Mouse (Mus musculus) brain, embryonic 14.5 days (tissue): ENCODE results near the gene Zfp790.

ENCODE experiments used
- CTCF ChIP-seq: fragments of 200-500 bp; IDR thresholded peaks from 2 replicates; pipeline ENCODE4 v1.5.1; 2012; ENCODE audit warnings: inconsistent platforms, mild to moderate bottlenecking, moderate library complexity, borderline replicate concordance; ENCODE audit not compliant: insufficient read depth, insufficient read length; ENCODE audit errors: extremely low read depth
- POLR2A ChIP-seq: fragments of 200-500 bp; IDR thresholded peaks from 2 replicates; pipeline ENCODE4 v1.6.1; 2012; ENCODE audit warnings: mild to moderate bottlenecking, inconsistent platforms, borderline replicate concordance; ENCODE audit not compliant: poor library complexity, insufficient read depth, insufficient read length, severe bottlenecking; ENCODE audit errors: extremely low read depth

- TF ChIP-seq POLR2A (no peak), CTCF (no peak)
Measured at GRCm38 (mm10) chr7:29792906-29793305, 23.0 kb upstream of the Zfp790 start.
